Mouse (Mus musculus): ENCODE measurements around the gene Ankrd33b. TPM values are rescaled to one million over a fixed set of nuclear protein-coding genes. Genes with fewer than 3 reads are reported as not detected.
A peak's percentile ranks its signal among the peaks of the same experiment; 100 is the strongest.

The Ankrd33b gene
- total RNA-seq, 1 experiment = 3.8 TPM

DNA sequence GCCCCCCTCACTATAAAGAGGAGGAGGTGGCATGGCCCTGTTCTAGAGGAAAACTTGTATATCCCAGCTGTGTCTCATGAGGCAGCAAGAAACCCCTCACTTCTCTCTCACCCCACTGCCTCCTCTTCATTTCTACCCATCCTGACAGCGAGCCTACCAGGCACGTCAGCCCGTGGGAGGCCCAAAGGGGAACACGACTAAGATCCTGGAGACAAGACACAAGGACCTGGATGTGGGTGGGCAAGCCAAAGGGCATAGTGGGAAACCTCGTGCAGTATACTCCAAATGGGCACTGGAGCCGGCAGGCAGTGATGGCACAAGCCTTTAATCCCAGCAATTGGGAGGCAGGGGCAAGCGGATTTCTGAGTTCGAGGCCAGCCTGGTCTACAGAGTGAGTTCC, 1.0 kb upstream of the Ankrd33b start:
- Histone ChIP-seq H3K9ac (ENCODE audit: insufficient read depth, low read depth, low read length, poor library complexity, severe bottlenecking) (no peak overlapping the region), H3K36me3 (ENCODE audit: control insufficient read depth, insufficient read depth, low read length, poor library complexity, severe bottlenecking) (no peaks in the 10 kb centered on the region), H3K4me1 (ENCODE audit: control insufficient read depth in 2 of 2, insufficient read depth in 2 of 2, low read length in 2 of 2, poor library complexity in 1 of 2) (peaks cover 0 to 16% of the 10 kb centered on the region in 2 experiments; a peak in 2 of 4 replicates), H3K27ac (ENCODE audit: insufficient read depth, low read depth, low read length, poor library complexity, severe bottlenecking) (no peak overlapping the region), H3K4me3 (ENCODE audit: insufficient read depth in 1 of 2, low read depth in 1 of 2, low read length in 2 of 2, poor library complexity in 1 of 2, severe bottlenecking in 1 of 2) (no peak overlapping the region), H3K9me3 (ENCODE audit: control insufficient read depth, insufficient read depth, low read depth, low read length) (no peaks in the 10 kb centered on the region)
- in situ Hi-C loops (cut with MboI; ENCODE audit: low sequenced_read_pairs in 2 of 2, unreplicated experiment in 2 of 2) = no loop called here
- TF ChIP-seq ZNF384 (IDR thresholded peaks at IDR 0.05; ENCODE audit: low read depth, low read length) (no peak), ZC3H11A (IDR thresholded peaks at IDR 0.05; ENCODE audit: borderline replicate concordance, low read depth, low read length) (no peak), HCFC1 (IDR thresholded peaks at IDR 0.05; ENCODE audit: borderline replicate concordance, insufficient read depth, low read length) (no peak), CHD2 (IDR thresholded peaks at IDR 0.05; ENCODE audit: low read depth, low read length) (no peak), MAFK (IDR thresholded peaks at IDR 0.05; ENCODE audit: insufficient read depth, low read depth, low read length) (no peak)
- DNase-seq (ENCODE audit: low read depth, low spot score) = no peak

DNA sequence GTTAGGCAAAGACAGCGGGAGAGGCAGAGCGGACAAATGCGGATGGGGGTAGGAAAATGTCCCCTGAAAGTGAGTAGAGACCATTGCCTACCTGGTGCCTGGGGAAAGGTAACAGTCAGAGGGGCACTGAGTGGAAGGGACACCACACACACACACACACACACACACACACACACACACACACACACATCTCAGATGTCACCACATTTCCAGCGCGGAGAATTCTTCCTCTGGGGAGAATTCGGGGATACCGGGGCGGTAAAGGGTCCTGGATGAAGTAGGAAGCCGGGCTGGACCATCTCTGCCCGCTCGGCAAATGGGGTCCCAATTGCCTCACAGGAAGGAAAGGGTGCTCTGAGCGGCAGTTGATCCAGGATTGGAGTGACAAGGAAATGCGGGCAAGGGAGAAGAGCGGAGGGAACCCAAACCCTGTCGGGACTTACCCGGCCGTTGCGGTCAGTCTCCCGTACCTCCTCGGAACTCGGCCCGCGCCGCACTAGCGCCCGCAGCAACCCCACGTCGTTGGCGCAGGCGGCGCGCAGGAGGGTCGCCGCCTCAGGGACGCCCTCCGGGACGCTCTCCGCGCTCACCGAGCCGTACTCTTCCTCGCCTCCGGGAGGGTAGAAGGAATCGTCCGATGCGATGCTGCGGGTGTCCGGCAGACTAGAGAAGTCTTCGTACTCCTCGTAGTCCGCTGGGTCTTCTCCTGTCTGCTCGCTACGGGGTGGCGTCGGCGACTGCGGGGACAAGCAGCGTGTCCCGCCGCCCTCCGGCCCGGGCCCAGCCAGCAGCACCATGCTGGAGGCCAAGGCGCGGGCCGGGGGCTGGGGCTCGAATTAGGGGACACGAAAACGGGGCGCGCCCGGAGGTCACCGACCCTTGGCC, 688 bp downstream of the Ankrd33b start:
- no peak for TF ChIP-seq ZNF384 (IDR thresholded peaks at IDR 0.05; ENCODE audit: low read depth, low read length)
- no peak for TF ChIP-seq ZC3H11A (IDR thresholded peaks at IDR 0.05; ENCODE audit: borderline replicate concordance, low read depth, low read length)
- TF ChIP-seq HCFC1 (IDR thresholded peaks at IDR 0.05; ENCODE audit: borderline replicate concordance, insufficient read depth, low read length) = no peak
- TF ChIP-seq CHD2 (IDR thresholded peaks at IDR 0.05; ENCODE audit: low read depth, low read length) = no peak
- TF ChIP-seq MAFK (IDR thresholded peaks at IDR 0.05; ENCODE audit: insufficient read depth, low read depth, low read length) = no peak
- H3K4me3 ChIP-seq (ENCODE audit: insufficient read depth in 1 of 2, low read depth in 1 of 2, low read length in 2 of 2, poor library complexity in 1 of 2, severe bottlenecking in 1 of 2) = peak overlapping the region; percentile 82 to 83
- no peaks in the 10 kb centered on the region for H3K9me3 ChIP-seq (ENCODE audit: control insufficient read depth, insufficient read depth, low read depth, low read length)
- DNase-seq (ENCODE audit: low read depth, low spot score) = no peak
- H3K27ac ChIP-seq (ENCODE audit: insufficient read depth, low read depth, low read length, poor library complexity, severe bottlenecking) = no peak overlapping the region
- H3K9ac ChIP-seq (ENCODE audit: insufficient read depth, low read depth, low read length, poor library complexity, severe bottlenecking) = peak overlapping the region; percentile 72
- H3K4me1 ChIP-seq (ENCODE audit: control insufficient read depth in 2 of 2, insufficient read depth in 2 of 2, low read length in 2 of 2, poor library complexity in 1 of 2) = peaks cover 0 to 16% of the 10 kb centered on the region in 2 experiments; a peak in 2 of 4 replicates
- no peaks in the 10 kb centered on the region for H3K36me3 ChIP-seq (ENCODE audit: control insufficient read depth, insufficient read depth, low read length, poor library complexity, severe bottlenecking)
- in situ Hi-C loops (cut with MboI; ENCODE audit: low sequenced_read_pairs in 2 of 2, unreplicated experiment in 2 of 2) = no loop called here

DNA sequence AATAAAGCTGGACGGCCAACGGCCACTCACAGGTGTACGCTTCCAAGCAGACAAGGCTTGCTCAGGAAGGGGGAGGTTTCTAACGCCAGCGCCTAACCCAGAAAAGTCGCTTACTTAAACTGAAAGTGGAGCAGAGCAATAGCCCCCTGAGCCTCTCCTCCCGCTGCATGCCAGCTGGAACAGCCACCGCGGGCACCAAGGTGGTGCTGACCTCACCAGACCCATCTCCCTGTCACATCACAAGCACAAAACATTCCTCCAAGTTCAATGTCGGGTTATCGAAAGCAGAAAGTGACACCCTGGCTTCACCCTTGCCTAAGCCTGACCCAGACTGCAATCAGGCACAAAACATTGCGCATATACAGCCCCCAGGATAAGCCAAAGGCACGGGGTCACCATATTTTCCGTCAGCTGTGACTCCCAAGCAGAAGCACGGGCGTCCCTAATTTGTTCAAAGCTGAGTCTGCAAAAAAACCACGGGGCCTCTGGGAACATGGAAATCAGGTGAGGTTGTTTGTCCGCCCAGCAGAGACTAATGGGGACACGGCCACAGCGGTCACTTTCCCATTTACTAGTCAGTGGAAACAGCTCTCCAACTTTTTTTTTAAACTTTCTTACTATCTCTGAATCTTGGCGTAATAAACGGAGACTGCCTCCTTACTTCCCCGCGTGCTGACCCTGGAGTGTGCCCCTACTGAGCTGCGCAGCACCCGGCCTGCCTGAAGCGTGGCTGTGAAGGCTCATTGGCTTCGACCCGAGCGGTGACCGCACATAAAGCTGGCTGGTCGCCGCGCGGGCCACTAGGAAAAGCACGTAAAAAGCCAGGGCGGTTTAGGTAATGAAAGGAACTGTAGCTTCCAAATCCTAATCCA, 1.6 kb downstream of the Ankrd33b start:
- H3K27ac ChIP-seq (ENCODE audit: insufficient read depth, low read depth, low read length, poor library complexity, severe bottlenecking) = no peak overlapping the region
- no peaks in the 10 kb centered on the region for H3K36me3 ChIP-seq (ENCODE audit: control insufficient read depth, insufficient read depth, low read length, poor library complexity, severe bottlenecking)
- H3K4me3 ChIP-seq (ENCODE audit: insufficient read depth in 1 of 2, low read depth in 1 of 2, low read length in 2 of 2, poor library complexity in 1 of 2, severe bottlenecking in 1 of 2) = peak overlapping the region; percentile 23 to 82; a peak in 3 of 4 replicates
- no peak for DNase-seq (ENCODE audit: low read depth, low spot score)
- peak overlapping the region; percentile 72; the same call in 1 of the 2 replicates for H3K9ac ChIP-seq (ENCODE audit: insufficient read depth, low read depth, low read length, poor library complexity, severe bottlenecking)
- H3K9me3 ChIP-seq (ENCODE audit: control insufficient read depth, insufficient read depth, low read depth, low read length) = no peaks in the 10 kb centered on the region
- in situ Hi-C loops (cut with MboI; ENCODE audit: low sequenced_read_pairs in 2 of 2, unreplicated experiment in 2 of 2) = no loop called here
- TF ChIP-seq ZC3H11A (IDR thresholded peaks at IDR 0.05; ENCODE audit: borderline replicate concordance, low read depth, low read length) (no peak), MAFK (IDR thresholded peaks at IDR 0.05; ENCODE audit: insufficient read depth, low read depth, low read length) (peak; percentile 55; the same call in 1 of the 2 replicates)
- H3K4me1 ChIP-seq (ENCODE audit: control insufficient read depth in 2 of 2, insufficient read depth in 2 of 2, low read length in 2 of 2, poor library complexity in 1 of 2) = peaks cover 0 to 16% of the 10 kb centered on the region in 2 experiments; a peak in 2 of 4 replicates

DNA sequence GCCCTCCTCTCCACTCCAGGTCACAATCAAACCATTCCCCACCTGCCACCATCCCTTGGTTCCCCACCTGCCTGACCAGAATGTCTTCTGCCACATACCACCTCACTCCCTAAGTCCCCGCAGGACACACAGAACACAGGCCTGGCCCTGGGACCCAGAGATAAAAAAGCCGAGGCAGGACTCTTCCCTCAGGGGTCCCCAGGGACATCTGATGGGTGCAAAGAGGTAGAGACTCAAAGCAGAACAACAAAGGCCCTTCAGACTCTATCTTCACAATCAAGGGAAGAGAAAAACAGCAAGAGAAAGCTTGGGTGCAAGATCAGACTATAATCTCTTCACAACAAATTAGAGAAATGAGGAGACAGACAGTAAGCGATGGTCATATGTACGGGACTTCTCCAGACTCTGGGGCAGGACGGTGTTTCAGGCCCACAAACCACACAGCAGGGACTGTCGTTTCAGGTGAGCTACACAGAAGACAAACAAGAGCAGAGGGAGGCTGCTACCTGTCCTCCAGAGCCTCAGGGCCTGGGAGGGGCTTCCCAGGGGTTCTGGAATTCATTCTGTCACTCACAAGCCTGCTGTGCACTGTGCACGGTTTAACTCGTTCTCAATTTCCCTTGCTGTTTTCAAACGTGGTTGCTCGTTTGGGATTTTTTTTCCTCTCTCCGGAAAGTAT, 2.3 kb downstream of the Ankrd33b start:
- peaks cover 0 to 16% of the 10 kb centered on the region in 2 experiments; a peak in 2 of 4 replicates for H3K4me1 ChIP-seq (ENCODE audit: control insufficient read depth in 2 of 2, insufficient read depth in 2 of 2, low read length in 2 of 2, poor library complexity in 1 of 2)
- no peak overlapping the region for H3K27ac ChIP-seq (ENCODE audit: insufficient read depth, low read depth, low read length, poor library complexity, severe bottlenecking)
- no peaks in the 10 kb centered on the region for H3K36me3 ChIP-seq (ENCODE audit: control insufficient read depth, insufficient read depth, low read length, poor library complexity, severe bottlenecking)
- in situ Hi-C loops (cut with MboI; ENCODE audit: low sequenced_read_pairs in 2 of 2, unreplicated experiment in 2 of 2) = no loop called here
- DNase-seq (ENCODE audit: low read depth, low spot score) = no peak
- H3K9ac ChIP-seq (ENCODE audit: insufficient read depth, low read depth, low read length, poor library complexity, severe bottlenecking) = no peak overlapping the region; the same call in 1 of the 2 replicates
- no peaks in the 10 kb centered on the region for H3K9me3 ChIP-seq (ENCODE audit: control insufficient read depth, insufficient read depth, low read depth, low read length)
- TF ChIP-seq CHD2 (IDR thresholded peaks at IDR 0.05; ENCODE audit: low read depth, low read length) (no peak), HCFC1 (IDR thresholded peaks at IDR 0.05; ENCODE audit: borderline replicate concordance, insufficient read depth, low read length) (no peak), MAFK (IDR thresholded peaks at IDR 0.05; ENCODE audit: insufficient read depth, low read depth, low read length) (no peak), ZNF384 (IDR thresholded peaks at IDR 0.05; ENCODE audit: low read depth, low read length) (no peak), ZC3H11A (IDR thresholded peaks at IDR 0.05; ENCODE audit: borderline replicate concordance, low read depth, low read length) (no peak)
- peak overlapping the region in 1 of 2 experiments; percentile 82; a peak in 1 of 4 replicates for H3K4me3 ChIP-seq (ENCODE audit: insufficient read depth in 1 of 2, low read depth in 1 of 2, low read length in 2 of 2, poor library complexity in 1 of 2, severe bottlenecking in 1 of 2)

All from ES-E14 (cell line).